Mouse (Mus musculus): ENCODE data around the gene Dgkh. TPM values are rescaled to one million over a fixed set of nuclear protein-coding genes. Genes with fewer than 3 reads are reported as not detected.
A peak's percentile ranks its signal among the peaks of the same experiment; 100 is the strongest.

The Dgkh gene
- total RNA-seq, 1 experiment: 8.2 TPM

DNA sequence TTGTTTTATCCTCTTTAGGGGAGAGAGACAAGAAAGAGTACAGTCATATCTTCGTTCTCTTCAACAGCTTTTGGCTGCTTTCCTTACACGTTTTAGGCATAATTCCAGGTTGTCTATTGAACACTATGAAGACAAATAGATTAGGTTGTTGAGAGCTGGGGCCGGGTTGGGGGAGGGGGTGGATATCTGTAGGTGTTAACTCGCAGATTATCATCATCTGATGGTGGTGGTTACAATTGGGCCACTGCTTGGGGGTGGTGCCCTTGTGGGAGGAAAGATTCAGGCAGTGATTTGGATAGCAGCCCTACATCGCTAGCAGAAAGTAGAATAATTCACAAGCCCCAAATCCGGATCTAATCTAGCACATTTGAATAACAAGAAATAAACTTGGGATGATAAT is 195.0 kb downstream of the Dgkh start:
- TF ChIP-seq CHD2 (IDR thresholded peaks at IDR 0.05; ENCODE audit: low read depth, low read length) (0 out of 2 replicates have a peak, but pooled peaks have one; percentile 26), ZNF384 (IDR thresholded peaks at IDR 0.05; ENCODE audit: low read depth, low read length) (no peak)
- peak; percentile 20 for DNase-seq (ENCODE audit: low read depth, low spot score)
- H3K9me3 ChIP-seq (ENCODE audit: control insufficient read depth, insufficient read depth, low read depth, low read length): no peaks in the 10 kb centered on the region
- H3K27ac ChIP-seq (ENCODE audit: insufficient read depth, low read depth, low read length, poor library complexity, severe bottlenecking): no peak overlapping the region
- H3K9ac ChIP-seq (ENCODE audit: insufficient read depth, low read depth, low read length, poor library complexity, severe bottlenecking): no peak overlapping the region
- H3K4me1 ChIP-seq (ENCODE audit: control insufficient read depth in 2 of 2, insufficient read depth in 2 of 2, low read length in 2 of 2, poor library complexity in 1 of 2): peaks cover 7 to 11% of the 10 kb centered on the region in 2 experiments; a peak in 2 of 4 replicates
- H3K4me3 ChIP-seq (ENCODE audit: insufficient read depth in 1 of 2, low read depth in 1 of 2, low read length in 2 of 2, poor library complexity in 1 of 2, severe bottlenecking in 1 of 2): peak overlapping the region in 1 of 2 experiments; percentile 49; a peak in 1 of 4 replicates
- in situ Hi-C loops (cut with MboI; ENCODE audit: low sequenced_read_pairs in 2 of 2, unreplicated experiment in 2 of 2): no loop called here
- H3K36me3 ChIP-seq (ENCODE audit: control insufficient read depth, insufficient read depth, low read length, poor library complexity, severe bottlenecking): no peaks in the 10 kb centered on the region

DNA sequence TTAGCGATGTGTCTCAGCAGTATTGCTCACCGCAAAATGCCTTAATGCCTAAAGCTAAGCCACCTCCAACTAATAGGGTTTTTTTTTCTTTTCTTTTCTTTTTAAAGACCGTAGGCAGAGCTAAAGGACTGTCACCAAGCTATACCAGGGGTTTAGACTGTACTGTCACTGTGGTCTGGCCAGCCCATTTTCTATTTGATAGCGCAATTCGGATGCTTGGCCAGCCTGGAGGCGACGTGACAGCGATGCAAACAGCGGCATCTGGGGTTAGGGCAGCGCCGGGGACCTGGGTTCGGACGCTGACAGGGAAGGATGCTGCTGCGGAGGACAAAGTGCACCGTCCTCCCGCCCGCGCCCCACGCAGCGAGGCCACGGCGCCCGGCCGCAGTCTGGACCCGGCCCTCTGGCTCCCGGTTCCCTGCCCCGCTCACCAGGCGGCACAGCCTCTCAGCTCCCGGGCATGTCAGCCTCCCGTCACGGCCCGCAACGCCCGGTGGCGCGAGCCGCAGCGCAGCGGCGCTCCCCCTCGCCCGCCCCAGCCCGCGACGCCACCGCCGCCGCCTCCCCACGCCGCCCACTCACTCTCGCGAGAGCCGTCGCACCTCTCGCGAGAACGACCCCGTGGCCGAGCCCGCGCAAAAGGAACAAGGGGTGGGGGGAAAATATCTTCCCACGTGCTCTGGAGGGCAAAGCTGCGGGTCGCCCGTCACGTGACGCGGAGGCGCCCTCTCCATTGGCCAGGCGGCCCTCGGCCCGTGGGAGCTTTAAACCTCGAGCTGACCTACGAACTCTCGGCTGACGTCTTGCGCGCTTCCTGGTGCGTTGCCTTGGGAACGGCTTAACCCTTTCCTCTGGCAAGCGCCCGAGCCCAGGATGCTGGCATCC is 196.1 kb downstream of the Dgkh start, which contains the start of gene Akap11:
TSS of gene Akap11 (minus strand) at position 528 of the 885 bp plus-strand sequence.
- H3K4me1 ChIP-seq (ENCODE audit: control insufficient read depth in 2 of 2, insufficient read depth in 2 of 2, low read length in 2 of 2, poor library complexity in 1 of 2): peaks cover 7 to 11% of the 10 kb centered on the region in 2 experiments; a peak in 2 of 4 replicates
- H3K36me3 ChIP-seq (ENCODE audit: control insufficient read depth, insufficient read depth, low read length, poor library complexity, severe bottlenecking): no peaks in the 10 kb centered on the region
- DNase-seq (ENCODE audit: low read depth, low spot score): peak; percentile 85
- H3K4me3 ChIP-seq (ENCODE audit: insufficient read depth in 1 of 2, low read depth in 1 of 2, low read length in 2 of 2, poor library complexity in 1 of 2, severe bottlenecking in 1 of 2): peak within 1 kb of the TSS; percentile 74 to 86
- peak within 1 kb of the TSS; percentile 16; the same call in 1 of the 2 replicates for H3K27ac ChIP-seq (ENCODE audit: insufficient read depth, low read depth, low read length, poor library complexity, severe bottlenecking)
- peak; percentile 98 for TF ChIP-seq CHD2 (IDR thresholded peaks at IDR 0.05; ENCODE audit: low read depth, low read length)
- TF ChIP-seq MAFK (IDR thresholded peaks at IDR 0.05; ENCODE audit: insufficient read depth, low read depth, low read length): no peak
- TF ChIP-seq ZNF384 (IDR thresholded peaks at IDR 0.05; ENCODE audit: low read depth, low read length): no peak
- TF ChIP-seq HCFC1 (IDR thresholded peaks at IDR 0.05; ENCODE audit: borderline replicate concordance, insufficient read depth, low read length): peak; percentile 17; the same call in 1 of the 2 replicates
- H3K9me3 ChIP-seq (ENCODE audit: control insufficient read depth, insufficient read depth, low read depth, low read length): no peaks in the 10 kb centered on the region
- peak within 1 kb of the TSS; percentile 95 for H3K9ac ChIP-seq (ENCODE audit: insufficient read depth, low read depth, low read length, poor library complexity, severe bottlenecking)
- in situ Hi-C loops (cut with MboI; ENCODE audit: low sequenced_read_pairs in 2 of 2, unreplicated experiment in 2 of 2): no loop called here

DNA sequence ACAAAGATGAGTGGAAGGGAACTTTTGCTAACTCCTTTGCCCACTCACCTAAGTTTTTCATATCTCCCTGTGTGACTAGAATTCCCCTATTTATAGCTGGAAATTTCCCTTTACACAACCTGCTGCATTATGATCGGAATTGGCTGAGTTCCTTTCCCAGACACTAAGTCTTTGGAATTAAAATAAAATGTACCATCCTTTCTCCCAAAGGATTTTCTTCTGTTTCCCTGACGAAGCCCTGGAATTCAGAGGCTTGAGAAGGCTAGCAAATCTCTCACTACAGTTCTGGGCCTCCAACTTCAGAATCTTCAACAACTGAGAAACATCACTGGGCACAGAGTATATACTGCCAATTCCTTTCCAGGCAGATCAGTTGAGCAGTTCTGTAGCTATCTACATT is 197.2 kb downstream of the Dgkh start:
- H3K9ac ChIP-seq (ENCODE audit: insufficient read depth, low read depth, low read length, poor library complexity, severe bottlenecking): no peak overlapping the region; the same call in 1 of the 2 replicates
- peak overlapping the region in 1 of 2 experiments; percentile 74; a peak in 1 of 4 replicates for H3K4me3 ChIP-seq (ENCODE audit: insufficient read depth in 1 of 2, low read depth in 1 of 2, low read length in 2 of 2, poor library complexity in 1 of 2, severe bottlenecking in 1 of 2)
- no peaks in the 10 kb centered on the region for H3K9me3 ChIP-seq (ENCODE audit: control insufficient read depth, insufficient read depth, low read depth, low read length)
- TF ChIP-seq ZNF384 (IDR thresholded peaks at IDR 0.05; ENCODE audit: low read depth, low read length): no peak
- no peak for TF ChIP-seq ZC3H11A (IDR thresholded peaks at IDR 0.05; ENCODE audit: borderline replicate concordance, low read depth, low read length)
- TF ChIP-seq HCFC1 (IDR thresholded peaks at IDR 0.05; ENCODE audit: borderline replicate concordance, insufficient read depth, low read length): no peak
- no peak for TF ChIP-seq CHD2 (IDR thresholded peaks at IDR 0.05; ENCODE audit: low read depth, low read length)
- no peak for TF ChIP-seq MAFK (IDR thresholded peaks at IDR 0.05; ENCODE audit: insufficient read depth, low read depth, low read length)
- no peak for DNase-seq (ENCODE audit: low read depth, low spot score)
- no peaks in the 10 kb centered on the region for H3K36me3 ChIP-seq (ENCODE audit: control insufficient read depth, insufficient read depth, low read length, poor library complexity, severe bottlenecking)
- H3K27ac ChIP-seq (ENCODE audit: insufficient read depth, low read depth, low read length, poor library complexity, severe bottlenecking): no peak overlapping the region
- peaks cover 6 to 7% of the 10 kb centered on the region in 2 experiments; a peak in 2 of 4 replicates for H3K4me1 ChIP-seq (ENCODE audit: control insufficient read depth in 2 of 2, insufficient read depth in 2 of 2, low read length in 2 of 2, poor library complexity in 1 of 2)
- in situ Hi-C loops (cut with MboI; ENCODE audit: low sequenced_read_pairs in 2 of 2, unreplicated experiment in 2 of 2): no loop called here

DNA sequence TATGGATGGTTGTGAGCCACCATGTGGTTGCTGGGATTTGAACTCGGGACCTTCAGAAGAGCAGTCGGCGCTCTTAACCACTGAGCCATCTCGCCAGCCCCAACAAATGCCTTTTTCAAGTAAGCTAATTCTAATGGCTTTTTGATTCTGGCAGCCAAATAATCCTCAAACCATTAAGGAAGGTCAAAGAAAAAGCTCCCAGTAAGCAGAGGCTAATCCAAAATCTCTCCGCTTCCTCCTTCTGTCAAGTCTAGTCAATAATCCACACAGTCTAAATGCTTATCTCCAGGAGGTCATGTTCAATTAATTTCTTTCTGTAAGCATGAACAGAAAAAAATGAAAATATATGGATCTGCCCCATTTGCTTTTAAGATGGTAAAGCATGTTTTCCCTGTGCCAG is 197.9 kb downstream of the Dgkh start:
- H3K9ac ChIP-seq (ENCODE audit: insufficient read depth, low read depth, low read length, poor library complexity, severe bottlenecking): no peak overlapping the region
- DNase-seq (ENCODE audit: low read depth, low spot score): no peak
- H3K4me1 ChIP-seq (ENCODE audit: control insufficient read depth in 2 of 2, insufficient read depth in 2 of 2, low read length in 2 of 2, poor library complexity in 1 of 2): peaks cover 6 to 7% of the 10 kb centered on the region in 2 experiments; a peak in 2 of 4 replicates
- H3K4me3 ChIP-seq (ENCODE audit: insufficient read depth in 1 of 2, low read depth in 1 of 2, low read length in 2 of 2, poor library complexity in 1 of 2, severe bottlenecking in 1 of 2): no peak overlapping the region
- no peaks in the 10 kb centered on the region for H3K9me3 ChIP-seq (ENCODE audit: control insufficient read depth, insufficient read depth, low read depth, low read length)
- no peak overlapping the region for H3K27ac ChIP-seq (ENCODE audit: insufficient read depth, low read depth, low read length, poor library complexity, severe bottlenecking)
- no peaks in the 10 kb centered on the region for H3K36me3 ChIP-seq (ENCODE audit: control insufficient read depth, insufficient read depth, low read length, poor library complexity, severe bottlenecking)
- no peak for TF ChIP-seq ZNF384 (IDR thresholded peaks at IDR 0.05; ENCODE audit: low read depth, low read length)
- in situ Hi-C loops (cut with MboI; ENCODE audit: low sequenced_read_pairs in 2 of 2, unreplicated experiment in 2 of 2): no loop called here

All from ES-E14 (cell line).